Mouse (Mus musculus): ENCODE results near the gene F930015N05Rik.

GRCm38 (mm10) chr11:64436791-64437298, 392 bp upstream of the F930015N05Rik start:
- no peak for TF ChIP-seq CTCF (IDR thresholded peaks at IDR 0.05; ENCODE audit: insufficient read depth, low read length)
- no peak for TF ChIP-seq POLR2A (IDR thresholded peaks at IDR 0.05; ENCODE audit: borderline replicate concordance, extremely low read depth, low read depth, low read length)

All from lung, adult 2 months (tissue).